Mouse (Mus musculus) kidney, adult 2 months (tissue): ENCODE results near the gene Susd4.

Source experiments
- CTCF ChIP-seq: fragments of 200-500 bp; conservative IDR thresholded peaks from 2 replicates; pipeline ENCODE4 v1.5.1; 2011; ENCODE audit warnings: low read depth, mild to moderate bottlenecking, control low read depth, low read length, moderate library complexity, mixed read lengths; ENCODE audit not compliant: insufficient read depth, insufficient read length
- POLR2A ChIP-seq: fragments of 200-500 bp; IDR thresholded peaks from one replicate; pipeline ENCODE4 v1.6.1; 2011; ENCODE audit warnings: low read depth, low read length, control low read depth

GRCm38 (mm10) chr1:182912591-182912990, 148.9 kb downstream of the Susd4 start:
- TF ChIP-seq CTCF (no peak), POLR2A (no peak)
